Mouse (Mus musculus) urinary bladder, adult 2 months (tissue): Measurements from ENCODE around the gene Zfyve28. TPM values are rescaled to one million over a fixed set of nuclear protein-coding genes. Genes with fewer than 3 reads are reported as not detected.

Experiments
- DNase-seq: peaks from one replicate; pipeline ENCODE4 v3.0.0; 2022; ENCODE audit warnings: low spot score
- polyA plus RNA-seq: library from polyadenylated mRNA; depleted of rRNA; stranded (reverse); fragments of >200 nt; gene quantifications from 2 replicates; pipeline ENCODE4 v1.2.3, GENCODE M21; 2012

The Zfyve28 gene
- polyA plus RNA-seq, 1 experiment = 3.8 TPM

- DNase-seq = no peak
These were observed 1.0 kb downstream of the Zfyve28 start for GRCm38 (mm10) chr5:34287001-34287837.

GRCm38 (mm10) chr5:34286516-34286915, 1.7 kb downstream of the Zfyve28 start:
- no peak for DNase-seq

GRCm38 (mm10) chr5:34285285-34285684, 3.0 kb downstream of the Zfyve28 start:
- DNase-seq = no peak

- DNase-seq = no peak
These were observed 4.0 kb downstream of the Zfyve28 start for GRCm38 (mm10) chr5:34284156-34284750.

GRCm38 (mm10) chr5:34283355-34283754, 4.9 kb downstream of the Zfyve28 start:
- no peak for DNase-seq

- no peak for DNase-seq
These were observed 7.3 kb downstream of the Zfyve28 start for GRCm38 (mm10) chr5:34280976-34281375.

GRCm38 (mm10) chr5:34279214-34279613, 9.0 kb downstream of the Zfyve28 start:
- DNase-seq = no peak

- DNase-seq = no peak
These were observed 10.2 kb downstream of the Zfyve28 start for GRCm38 (mm10) chr5:34278058-34278457.

- DNase-seq = no peak
These were observed 11.5 kb downstream of the Zfyve28 start for GRCm38 (mm10) chr5:34276746-34277145.

GRCm38 (mm10) chr5:34276191-34276590, 12.1 kb downstream of the Zfyve28 start:
- no peak for DNase-seq

- no peak for DNase-seq
These were observed 13.5 kb downstream of the Zfyve28 start for GRCm38 (mm10) chr5:34274676-34275293.

GRCm38 (mm10) chr5:34274268-34274667, 14.0 kb downstream of the Zfyve28 start:
- no peak for DNase-seq

- DNase-seq = no peak
These were observed 15.0 kb downstream of the Zfyve28 start for GRCm38 (mm10) chr5:34273251-34273681.

GRCm38 (mm10) chr5:34271743-34272142, 16.5 kb downstream of the Zfyve28 start:
- DNase-seq = no peak

GRCm38 (mm10) chr5:34269921-34270465, 18.3 kb downstream of the Zfyve28 start:
- DNase-seq = no peak

- DNase-seq = no peak
These were observed 18.9 kb downstream of the Zfyve28 start for GRCm38 (mm10) chr5:34269197-34269920.

GRCm38 (mm10) chr5:34266065-34266464, 22.2 kb downstream of the Zfyve28 start:
- no peak for DNase-seq

- DNase-seq = no peak
These were observed 29.0 kb downstream of the Zfyve28 start for GRCm38 (mm10) chr5:34259172-34259816.

GRCm38 (mm10) chr5:34255189-34255588, 33.1 kb downstream of the Zfyve28 start:
- no peak for DNase-seq

GRCm38 (mm10) chr5:34254309-34254708, 33.9 kb downstream of the Zfyve28 start:
- DNase-seq = no peak

- DNase-seq = no peak
These were observed 35.2 kb downstream of the Zfyve28 start for GRCm38 (mm10) chr5:34252967-34253519.
